Mouse (Mus musculus) cerebellum, adult 18-20 months (tissue): ENCODE measurements around the gene Ccdc136.
"Not testable (repeated sequence)": the region's sequence is repeated elsewhere in the genome, so short reads cannot be mapped to it uniquely, and the experiment has no call there.

Source experiments
- DNase-seq, 2 experiments: peaks; one replicate each; pipeline ENCODE4 v3.0.0; 2021

Ccdc136 gene

DNA sequence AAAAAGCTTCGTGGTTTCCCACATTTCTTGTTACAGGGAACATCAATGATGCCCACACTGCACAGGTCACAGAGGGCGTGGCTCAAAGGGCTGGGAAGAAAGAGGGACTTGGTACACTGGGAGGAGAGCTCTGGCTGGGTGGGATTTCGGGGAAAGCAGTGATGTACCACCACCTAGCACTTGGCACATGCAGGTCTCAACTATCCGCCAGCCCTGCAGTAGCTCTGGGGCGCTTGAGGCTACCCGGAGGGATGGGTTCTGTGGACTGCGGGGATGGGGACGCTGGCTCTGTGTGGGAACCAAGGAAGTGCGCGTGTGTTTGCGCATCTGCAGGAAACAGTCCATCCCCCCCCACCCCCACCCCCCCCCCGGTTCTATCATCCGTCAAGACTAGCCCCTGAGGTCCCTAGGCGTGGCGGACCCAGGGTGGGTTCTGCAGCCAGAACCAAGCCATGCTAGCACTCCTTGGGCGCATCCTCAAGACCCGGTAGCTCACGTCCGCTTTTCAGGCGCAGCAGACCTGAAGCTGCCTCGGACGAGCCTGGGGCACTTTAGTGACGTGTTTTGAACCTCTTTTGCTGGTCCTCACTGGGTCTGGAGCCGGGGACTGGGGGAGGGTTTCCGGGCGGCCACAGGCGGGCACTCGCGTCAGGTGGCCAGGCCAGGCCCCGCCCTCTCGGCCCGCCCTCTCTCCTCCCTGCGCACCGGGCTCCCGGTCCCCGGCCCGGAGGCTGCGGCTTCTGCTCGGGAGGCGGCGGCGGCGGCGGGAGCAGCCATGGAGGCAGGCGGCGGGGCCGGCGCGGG, at the start of gene Ccdc136:
Gene Ccdc136 (plus strand): TSS at position 400 of the 804 bp plus-strand sequence.
- DNase-seq: peak; percentile 93

DNA sequence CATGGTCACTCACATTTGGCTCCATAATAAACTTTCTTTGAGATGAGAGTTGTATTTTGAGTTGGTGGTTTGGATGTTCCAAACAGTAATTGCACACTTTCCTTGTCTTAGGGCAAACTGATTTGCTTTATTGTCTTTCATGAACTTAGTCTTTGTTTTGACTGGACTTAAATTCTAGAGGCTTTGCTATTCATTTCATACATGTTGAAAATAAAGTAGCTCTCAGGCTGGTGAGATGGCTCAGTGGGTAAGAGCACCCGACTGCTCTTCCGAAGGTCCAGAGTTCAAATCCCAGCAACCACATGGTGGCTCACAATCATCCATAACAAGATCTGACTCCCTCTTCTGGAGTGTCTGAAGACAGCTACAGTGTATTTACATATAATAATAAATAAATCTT, 49.6 kb upstream of the Ccdc136 start:
- DNase-seq: not testable (repeated sequence)

DNA sequence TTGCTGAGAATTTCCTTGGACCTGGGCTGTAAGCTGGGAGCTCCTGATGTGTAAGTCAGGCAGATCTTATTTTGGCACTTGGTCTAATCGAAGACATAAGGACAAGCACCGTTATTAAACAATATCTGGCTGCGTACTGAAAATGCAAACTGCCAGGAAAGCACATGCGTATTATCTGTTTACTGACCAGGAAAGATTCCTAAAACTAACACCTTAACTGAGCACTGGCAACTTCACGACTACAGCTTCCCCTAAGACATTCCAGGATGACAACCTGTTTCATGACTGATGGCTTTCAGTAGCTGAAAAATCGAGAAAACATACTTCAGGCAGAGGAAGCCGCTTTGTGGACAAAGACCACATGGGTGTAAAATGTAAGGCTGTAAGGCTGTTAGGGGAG, 48.9 kb upstream of the Ccdc136 start:
- no peak for DNase-seq

DNA sequence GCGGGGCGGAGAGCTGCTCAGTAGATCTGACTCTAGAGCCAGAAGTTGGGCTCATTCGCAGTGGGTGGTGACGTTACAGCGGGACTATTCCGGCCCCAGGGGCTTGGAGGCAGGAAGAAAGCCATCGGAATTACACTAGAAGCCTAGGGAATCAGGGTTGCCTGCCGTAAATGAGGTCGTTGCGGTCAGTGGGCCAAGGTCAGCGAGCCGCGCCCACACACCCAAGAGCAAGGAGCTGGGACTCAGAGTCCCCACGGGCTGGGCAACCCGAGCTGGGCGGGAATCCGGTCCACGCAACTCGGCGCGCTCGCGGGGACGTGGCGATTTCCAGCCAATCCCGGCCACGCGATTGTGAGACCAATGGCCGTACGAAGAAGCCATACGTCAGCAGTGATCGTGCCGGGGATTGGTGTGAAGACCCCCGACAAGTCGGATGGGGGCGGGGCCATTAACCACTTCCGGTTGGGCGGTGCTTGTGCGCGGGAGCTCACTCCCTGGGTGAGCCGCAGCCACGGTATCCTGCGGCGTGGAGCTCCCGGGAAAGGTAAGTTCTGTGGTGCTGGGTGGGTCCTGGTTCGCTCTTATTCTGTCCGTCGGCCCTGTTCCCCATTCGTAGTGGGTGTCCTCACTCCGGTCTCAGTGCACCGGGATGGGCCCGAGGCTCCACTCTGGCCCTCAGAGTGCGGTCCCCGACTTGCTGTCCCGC, 48.3 kb upstream of the Ccdc136 start, which contains the start of gene Calu:
Gene Calu (plus strand): TSS at position 405 of the 706 bp plus-strand sequence.
- DNase-seq: peak; percentile 99 to 100

DNA sequence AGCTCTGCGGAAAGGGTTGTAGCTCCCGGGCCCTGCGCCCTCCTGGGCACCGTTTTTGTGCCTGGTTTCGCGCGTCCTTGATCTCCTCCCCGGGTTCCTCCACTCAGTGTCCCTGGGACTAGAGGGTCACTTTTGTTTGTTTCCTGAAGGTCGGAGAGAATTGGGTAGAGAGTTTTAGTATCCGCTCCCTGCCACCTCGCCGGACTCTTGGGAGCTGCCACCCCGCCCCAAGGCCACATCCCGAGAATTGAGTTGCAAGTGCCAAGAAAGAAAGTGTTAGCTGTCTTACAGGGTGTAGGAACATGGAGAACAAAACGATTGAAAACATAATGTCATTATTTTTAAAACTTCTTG, 47.8 kb upstream of the Ccdc136 start:
- DNase-seq: no peak

DNA sequence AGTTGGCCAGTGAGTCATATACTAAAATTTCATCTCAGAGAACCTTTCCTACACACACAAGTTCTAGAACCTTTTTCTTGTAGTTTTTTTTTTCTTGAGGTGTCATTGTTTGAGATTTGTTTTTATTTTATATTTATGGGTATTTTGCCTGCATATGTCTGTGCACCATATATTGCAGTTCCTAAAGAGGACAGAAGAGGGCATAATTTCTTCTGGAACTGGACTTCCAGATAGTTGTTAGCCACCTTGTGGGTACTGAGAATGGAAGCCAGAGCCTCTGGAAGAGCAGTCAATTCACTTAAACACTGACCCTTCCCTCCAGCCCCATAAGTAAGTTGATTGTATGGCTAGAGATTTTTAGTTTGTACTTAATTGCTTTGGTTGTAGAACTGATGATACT, 44.5 kb upstream of the Ccdc136 start:
- DNase-seq: no peak

DNA sequence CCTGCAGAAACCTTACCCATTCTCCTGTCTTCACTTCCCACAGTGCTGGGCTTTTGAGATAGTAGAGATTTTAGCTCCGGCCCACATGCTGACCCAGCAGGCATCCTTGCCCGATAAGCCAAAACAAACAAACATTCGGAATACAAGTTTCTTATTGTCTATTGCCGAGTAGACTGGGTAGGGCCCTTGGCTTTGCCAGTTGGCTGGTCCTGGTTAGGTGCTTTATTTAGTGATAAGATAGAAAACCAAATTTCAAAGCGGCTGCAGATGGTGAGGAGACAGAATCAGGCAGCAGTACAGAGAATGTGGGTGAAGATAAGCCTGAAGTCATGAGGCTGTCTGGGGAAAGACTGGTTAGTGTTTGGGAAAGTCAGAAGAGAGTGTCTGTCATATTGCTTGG, 43.3 kb upstream of the Ccdc136 start:
- no peak for DNase-seq

DNA sequence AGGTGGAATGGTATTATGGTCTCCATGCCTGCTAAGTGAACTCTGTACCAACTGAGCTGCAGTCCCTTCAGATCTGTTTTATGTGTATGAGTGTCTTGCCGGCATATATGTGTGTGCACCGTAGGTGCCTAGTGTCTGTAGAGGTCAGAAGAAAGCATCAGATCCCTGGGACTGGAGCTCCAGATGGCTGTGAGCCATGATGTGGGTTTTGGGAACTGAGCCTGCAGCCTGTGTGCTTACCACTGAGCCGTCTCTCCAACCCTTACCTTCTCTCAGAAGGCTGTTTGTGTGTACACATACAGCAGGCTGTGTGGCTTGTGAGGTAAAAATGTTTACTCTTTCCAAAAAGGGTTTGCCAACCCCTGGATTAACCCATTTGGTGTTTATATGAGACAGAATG, 36.7 kb upstream of the Ccdc136 start:
- peak in 1 of 2 experiments; percentile 34 for DNase-seq

DNA sequence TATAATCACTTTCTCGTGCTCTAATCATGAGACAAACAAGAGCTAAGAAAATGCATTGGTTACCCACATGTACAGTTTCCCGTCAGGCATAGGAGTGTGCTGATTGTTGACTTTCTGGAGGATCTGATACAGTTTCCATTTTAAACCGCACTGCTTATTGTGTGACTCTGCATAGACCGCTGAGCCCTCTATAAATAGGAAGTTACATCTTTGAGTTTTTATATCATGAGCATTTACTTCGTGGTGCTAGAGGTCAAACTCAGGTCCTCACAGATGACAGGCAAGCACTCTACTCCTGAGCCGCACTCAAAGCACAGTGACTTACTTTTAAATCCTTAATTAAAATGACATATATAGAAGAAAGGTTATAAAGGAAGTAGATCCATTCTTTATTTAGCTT, 35.9 kb upstream of the Ccdc136 start:
- DNase-seq: no peak

DNA sequence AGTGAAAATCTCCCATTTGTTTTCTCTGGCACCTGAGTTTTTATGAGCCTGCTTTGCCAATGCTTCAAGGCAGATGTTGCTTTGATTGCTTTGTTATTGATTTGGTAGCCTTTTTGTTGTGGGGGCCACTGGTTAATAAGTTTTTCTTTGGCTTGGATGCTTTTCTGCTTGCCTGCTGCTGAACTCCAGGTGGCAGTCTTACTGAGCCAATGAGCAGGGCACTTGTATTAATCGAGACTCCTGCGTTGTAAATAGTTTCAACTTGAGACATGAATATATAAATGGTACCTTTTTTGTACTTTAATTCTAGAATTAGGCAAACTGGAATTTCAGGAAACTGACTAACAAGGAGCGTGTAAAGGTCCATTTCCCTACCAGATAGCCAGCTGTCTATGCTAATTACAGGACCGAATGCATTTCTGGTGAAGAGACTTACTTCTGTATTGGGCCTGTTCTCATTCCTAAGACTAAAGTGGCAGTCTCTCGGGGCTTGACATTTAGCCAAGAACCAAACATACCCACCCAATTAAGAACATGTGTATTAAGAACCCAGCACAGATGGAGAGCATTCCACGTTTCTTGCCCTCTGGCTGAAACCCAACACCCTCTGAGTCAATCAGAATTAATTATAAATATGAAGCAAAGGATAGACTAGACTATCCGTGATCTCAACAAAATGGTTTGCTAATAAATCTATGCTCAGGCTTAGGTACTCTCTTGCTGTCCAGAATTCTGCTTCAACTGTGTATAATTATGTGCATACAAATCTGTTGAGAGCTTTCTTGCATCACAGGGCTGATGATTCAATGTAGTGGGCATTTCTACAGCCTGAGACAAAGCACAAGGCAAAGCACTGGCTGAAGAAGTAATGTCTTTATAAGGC, 33.6 kb upstream of the Ccdc136 start:
- DNase-seq: peak; percentile 26

DNA sequence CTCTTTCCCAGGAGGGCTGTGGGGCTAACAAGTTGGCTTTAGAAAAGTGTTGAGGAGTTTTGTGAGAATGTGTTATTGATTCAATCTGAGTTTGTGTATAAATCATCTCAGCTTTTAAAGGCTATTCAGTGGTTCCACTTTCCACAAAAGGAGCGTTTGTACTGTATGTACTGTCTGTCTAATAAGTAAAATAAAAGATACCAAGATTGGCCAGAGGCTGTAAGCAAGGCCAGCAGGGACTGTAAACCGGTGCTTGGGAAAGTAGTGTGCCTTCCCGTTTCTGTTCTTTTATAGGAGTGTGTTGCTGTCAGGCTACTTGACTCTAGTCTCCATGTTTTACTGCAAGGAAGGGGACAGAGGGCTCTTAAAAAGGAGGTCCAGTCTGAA, 33.0 kb upstream of the Ccdc136 start:
- no peak for DNase-seq

DNA sequence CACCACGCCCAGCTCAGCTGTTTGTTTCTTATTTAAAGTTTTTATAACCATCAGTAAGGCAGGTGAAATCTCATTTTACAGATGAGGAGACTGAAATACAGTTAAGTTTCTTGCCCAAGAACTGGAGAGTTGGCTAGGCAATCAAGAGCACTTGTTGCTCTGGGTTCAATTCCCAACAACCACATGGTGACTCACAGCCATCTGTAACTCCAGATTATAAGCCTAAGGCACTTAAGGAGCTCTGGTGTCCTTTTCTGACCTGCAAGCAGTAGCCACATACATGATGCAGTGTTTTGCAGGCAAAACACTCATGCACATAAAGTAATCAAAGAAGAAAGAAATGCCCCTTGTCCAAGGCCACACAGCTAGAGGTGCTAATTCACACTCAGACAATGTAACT, 30.8 kb upstream of the Ccdc136 start:
- DNase-seq: no peak

DNA sequence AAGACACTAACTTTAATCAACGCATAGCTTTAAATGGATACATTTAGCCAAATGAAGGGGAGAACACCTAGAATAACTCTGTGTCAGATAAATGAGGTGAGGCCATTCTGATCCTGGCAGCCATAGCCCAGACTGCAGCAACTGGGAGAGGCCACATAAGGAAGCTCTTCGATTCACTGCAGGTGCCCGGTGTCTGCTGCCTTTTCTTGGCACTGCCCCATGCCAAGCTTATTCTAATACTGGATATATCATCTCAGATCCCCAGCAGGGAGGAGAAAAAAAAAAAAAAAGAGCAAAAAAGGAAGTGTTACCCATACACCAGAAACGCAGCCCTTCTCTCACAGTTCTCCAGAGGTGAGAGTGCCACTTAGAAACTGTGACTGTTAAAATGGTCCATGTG, 18.7 kb upstream of the Ccdc136 start:
- peak; percentile 24 to 32 for DNase-seq

DNA sequence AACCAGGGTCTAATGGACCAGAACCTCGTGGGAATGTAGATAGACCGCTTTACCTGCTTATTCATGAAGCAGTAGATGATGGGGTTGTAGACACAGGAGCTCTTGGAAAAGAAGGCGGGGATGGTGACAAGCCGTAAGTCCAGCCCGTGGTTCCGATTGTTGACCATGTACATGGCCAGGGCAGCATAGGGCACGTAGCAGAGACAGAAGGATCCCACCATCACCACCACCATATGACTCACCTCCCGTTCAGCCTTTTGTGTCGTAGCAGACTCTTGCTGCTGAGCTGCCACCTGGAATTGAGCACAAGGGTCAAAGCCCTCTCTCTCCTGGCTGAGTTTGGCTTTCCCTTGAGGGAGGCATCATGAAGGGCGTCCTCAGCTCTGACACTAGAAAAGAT, 17.4 kb upstream of the Ccdc136 start:
- DNase-seq: no peak

DNA sequence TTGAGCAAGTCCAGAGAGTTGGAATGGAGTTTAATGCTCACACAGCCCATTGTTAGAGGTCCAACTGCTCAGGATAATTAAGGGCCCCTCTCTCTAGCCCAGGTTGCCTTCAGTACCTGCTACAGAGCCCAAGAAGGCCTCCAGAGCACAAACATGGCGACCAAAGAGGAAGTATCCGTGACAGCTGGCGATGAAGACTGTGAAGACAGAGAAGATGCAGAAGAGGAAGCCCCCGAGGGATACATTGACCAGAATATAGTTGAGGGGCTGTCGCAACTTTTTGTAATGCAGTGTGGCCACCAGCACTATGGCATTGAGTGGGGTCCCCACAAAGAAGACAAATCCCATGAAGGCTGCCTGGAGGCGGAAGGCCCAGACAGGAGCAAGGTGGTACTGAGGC, 16.2 kb upstream of the Ccdc136 start:
- DNase-seq: no peak

DNA sequence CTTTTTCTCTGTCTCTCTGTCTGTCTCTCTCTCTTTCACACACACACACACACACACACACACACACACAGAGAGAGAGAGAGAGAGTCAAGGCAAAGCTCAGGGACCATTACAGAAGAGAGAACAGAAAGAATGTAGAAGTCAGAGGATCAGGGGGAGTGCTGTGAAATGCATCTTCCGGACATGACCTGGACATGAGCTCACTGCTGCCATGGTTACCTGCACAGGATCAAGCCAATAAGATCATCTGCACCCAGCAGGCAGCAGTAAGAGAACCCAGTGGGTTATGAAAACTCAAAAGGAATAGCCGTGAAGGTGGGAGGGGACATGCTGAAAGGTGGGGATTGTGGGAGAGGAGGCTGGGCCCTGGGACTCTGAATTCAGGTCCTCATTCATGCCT, 13.7 kb upstream of the Ccdc136 start:
- DNase-seq: no peak

DNA sequence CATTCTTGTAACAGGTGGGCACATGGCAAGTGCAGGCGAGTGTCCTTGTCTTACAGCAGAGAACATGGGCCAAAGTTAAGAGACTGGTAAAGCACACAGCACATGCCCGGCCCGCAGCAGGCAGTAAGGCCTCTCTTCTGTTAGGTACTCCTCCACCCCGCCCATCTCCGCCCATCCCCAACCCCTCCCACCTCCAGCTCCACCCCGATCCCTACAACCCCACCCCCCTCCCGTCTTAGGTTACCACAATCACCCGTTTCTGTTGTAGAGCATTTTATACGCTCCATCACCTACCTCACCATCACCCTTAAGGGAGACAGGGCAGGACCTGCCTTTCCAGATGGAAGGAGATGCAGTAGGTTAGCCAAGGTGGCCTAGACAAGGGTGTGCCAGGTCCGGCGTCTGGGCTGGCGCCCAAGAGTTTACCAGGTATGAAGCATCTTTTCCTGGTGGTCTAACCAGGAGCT, 8.0 kb upstream of the Ccdc136 start, which contains the start of gene Opn1sw:
Gene Opn1sw (minus strand): TSS at position 417 of the 467 bp plus-strand sequence.
- no peak for DNase-seq

DNA sequence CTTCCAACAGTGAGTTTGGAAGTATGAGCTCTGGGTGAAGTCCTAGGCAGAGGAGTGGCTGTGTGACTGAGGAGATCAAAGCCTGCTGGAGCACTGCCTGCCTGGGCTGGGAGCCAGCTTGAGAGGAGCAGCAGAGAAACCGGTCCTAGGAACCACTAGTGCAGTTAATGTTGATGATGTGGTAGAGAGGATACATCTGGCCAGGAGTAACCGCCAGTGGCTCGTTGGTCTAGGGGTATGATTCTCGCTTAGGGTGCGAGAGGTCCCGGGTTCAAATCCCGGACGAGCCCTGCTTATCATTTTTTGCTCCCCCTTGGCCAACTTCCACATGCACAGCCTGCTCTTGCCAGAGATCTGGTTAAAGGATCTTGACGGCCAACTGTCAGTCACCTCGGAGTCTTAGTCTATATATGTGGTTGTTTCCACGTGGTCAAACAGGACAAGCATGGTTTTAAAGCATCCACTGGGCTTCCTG, 7.5 kb upstream of the Ccdc136 start:
- DNase-seq: peak; percentile 88 to 90

DNA sequence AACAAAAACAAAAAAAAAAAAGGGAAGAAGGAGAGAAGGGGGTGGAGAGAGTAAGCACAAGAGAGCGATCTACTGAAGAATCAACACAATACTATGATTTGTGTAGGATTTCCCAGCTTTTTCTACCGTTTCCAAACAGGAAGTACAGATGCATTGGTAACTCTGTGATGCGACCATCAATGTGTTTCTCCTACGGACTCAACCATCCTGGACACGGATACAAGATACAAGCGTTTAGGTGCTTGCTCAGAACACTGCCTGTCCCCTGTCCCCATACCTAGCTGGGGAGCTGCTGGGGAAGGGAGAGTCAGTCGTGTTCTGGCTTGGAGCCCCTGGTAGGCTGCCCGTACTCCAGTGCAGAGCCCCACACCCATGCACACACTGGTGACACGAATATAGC, 6.7 kb upstream of the Ccdc136 start:
- no peak for DNase-seq

DNA sequence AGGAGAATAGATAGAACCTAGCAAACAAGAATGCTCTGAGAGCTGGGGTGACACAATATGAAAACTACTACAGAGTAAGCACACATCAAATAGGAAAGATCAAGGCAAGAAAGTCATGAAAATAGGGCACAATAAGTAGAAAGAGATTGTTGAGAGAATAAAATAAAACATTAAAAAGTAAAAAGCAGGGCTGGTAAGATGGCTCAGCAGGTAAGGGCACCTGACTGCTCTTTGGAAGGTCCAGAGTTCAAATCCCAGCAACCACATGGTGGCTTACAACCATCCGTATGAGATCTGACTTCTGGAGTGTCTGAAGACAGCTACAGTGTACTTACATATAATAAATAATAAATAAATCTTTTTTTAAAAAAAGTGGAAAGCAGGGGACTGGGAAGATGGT, 5.6 kb upstream of the Ccdc136 start:
- not testable (repeated sequence) for DNase-seq

DNA sequence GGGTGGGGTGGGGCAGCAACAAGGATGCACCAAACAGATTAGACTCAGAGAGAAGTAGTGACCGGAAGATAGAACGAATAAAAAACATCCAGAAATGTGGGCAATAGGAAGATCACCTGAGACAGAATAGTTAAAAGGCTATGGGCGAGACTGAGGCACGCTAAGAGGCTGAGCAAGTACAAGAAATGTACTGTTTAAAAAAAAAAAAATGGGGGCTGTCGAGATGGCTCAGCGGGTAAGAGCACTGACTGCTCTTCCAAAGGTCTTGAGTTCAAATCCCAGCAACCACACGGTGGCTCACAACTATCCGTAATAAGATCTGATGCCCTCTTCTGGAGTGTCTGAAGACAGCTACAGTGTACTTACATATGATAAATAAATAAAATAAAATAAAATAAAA, 4.9 kb upstream of the Ccdc136 start:
- not testable (repeated sequence) for DNase-seq

DNA sequence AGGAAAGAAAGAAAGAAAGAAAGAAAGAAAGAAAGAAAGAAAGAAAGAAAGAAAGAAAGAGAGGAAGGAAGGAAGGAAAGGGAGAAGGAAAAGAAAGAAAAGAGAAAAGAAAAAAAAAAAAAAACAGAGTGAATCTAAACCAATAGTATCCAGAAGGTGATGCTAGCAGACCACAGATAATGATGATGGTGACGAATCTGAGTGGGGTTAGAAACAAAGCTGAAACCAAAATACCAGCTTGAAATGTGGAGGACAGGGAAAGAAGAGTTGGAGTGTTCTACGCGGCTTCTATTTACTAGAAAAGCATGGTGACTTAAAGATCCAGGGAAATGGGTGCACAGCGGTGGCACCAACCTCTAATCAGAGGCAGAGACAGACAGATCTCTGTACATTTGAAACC, 4.3 kb upstream of the Ccdc136 start:
- no peak for DNase-seq

DNA sequence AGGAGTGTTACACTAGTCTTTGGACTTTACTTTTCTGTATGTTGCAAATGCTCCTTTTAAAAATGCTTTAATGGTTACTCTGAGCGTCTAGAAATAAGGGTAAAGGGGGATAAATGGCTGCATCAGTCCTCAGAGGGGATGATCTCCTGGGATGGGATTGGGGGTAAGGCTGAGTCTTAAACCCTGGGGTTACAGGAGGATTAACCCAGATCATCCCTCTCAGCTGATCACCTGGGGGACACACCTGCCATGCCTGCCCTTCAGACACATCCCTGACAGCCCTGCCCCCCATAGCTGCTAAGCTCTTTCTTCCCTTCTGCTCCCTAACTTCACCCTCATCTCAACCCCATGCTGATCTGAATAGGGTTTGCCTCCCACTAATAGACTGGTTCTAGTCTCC, 1.8 kb upstream of the Ccdc136 start:
- DNase-seq: no peak
